Mouse (Mus musculus): ENCODE data around the gene Mast2. TPM values are rescaled to one million over a fixed set of nuclear protein-coding genes. Genes with fewer than 3 reads are reported as not detected.

Gene Mast2
- polyA plus RNA-seq (2014; fragmentation: Illumina TruSeq; extraction: RNeasy Lipid Tissue Mini Kit (QIAGEN cat#74804); ENCODE audit: low read depth, low replicate concordance): 19.0 TPM

GRCm38 (mm10) chr4:116464126-116464981, at the start of gene Mast2:
Gene Mast2 (minus strand): TSS chr4:116464183.

GRCm38 (mm10) chr4:116507425-116508218, 43.6 kb upstream of the Mast2 start, which contains the start of gene Ipp:
Gene Ipp (plus strand): TSS chr4:116507549.

Other genes starting within 250 kb of the Mast2 start
- gene Pik3r3, start 242.6 kb downstream of the Mast2 start, polyA plus RNA-seq (2014; fragmentation: Illumina TruSeq; extraction: RNeasy Lipid Tissue Mini Kit (QIAGEN cat#74804); ENCODE audit: low read depth, low replicate concordance): 37.9 TPM
- gene Ipp, start 43.4 kb upstream of the Mast2 start, polyA plus RNA-seq (2014; fragmentation: Illumina TruSeq; extraction: RNeasy Lipid Tissue Mini Kit (QIAGEN cat#74804); ENCODE audit: low read depth, low replicate concordance): 25.8 TPM
- gene Tmem69, start 91.8 kb upstream of the Mast2 start, polyA plus RNA-seq (2014; fragmentation: Illumina TruSeq; extraction: RNeasy Lipid Tissue Mini Kit (QIAGEN cat#74804); ENCODE audit: low read depth, low replicate concordance): 120 TPM
- gene Gpbp1l1, start 93.5 kb upstream of the Mast2 start, polyA plus RNA-seq (2014; fragmentation: Illumina TruSeq; extraction: RNeasy Lipid Tissue Mini Kit (QIAGEN cat#74804); ENCODE audit: low read depth, low replicate concordance): 83.8 TPM
- 4.5 TPM for gene Ccdc17, start 132.5 kb upstream of the Mast2 start, polyA plus RNA-seq (2014; fragmentation: Illumina TruSeq; extraction: RNeasy Lipid Tissue Mini Kit (QIAGEN cat#74804); ENCODE audit: low read depth, low replicate concordance)
- gene Nasp, start 163.8 kb upstream of the Mast2 start, polyA plus RNA-seq (2014; fragmentation: Illumina TruSeq; extraction: RNeasy Lipid Tissue Mini Kit (QIAGEN cat#74804); ENCODE audit: low read depth, low replicate concordance): 69.5 TPM
- gene Akr1a1, start 187.5 kb upstream of the Mast2 start, polyA plus RNA-seq (2014; fragmentation: Illumina TruSeq; extraction: RNeasy Lipid Tissue Mini Kit (QIAGEN cat#74804); ENCODE audit: low read depth, low replicate concordance): 960 TPM
- 4,921 TPM for gene Prdx1, start 221.4 kb upstream of the Mast2 start, polyA plus RNA-seq (2014; fragmentation: Illumina TruSeq; extraction: RNeasy Lipid Tissue Mini Kit (QIAGEN cat#74804); ENCODE audit: low read depth, low replicate concordance)
- 57.8 TPM for gene Mmachc, start 244.2 kb upstream of the Mast2 start, polyA plus RNA-seq (2014; fragmentation: Illumina TruSeq; extraction: RNeasy Lipid Tissue Mini Kit (QIAGEN cat#74804); ENCODE audit: low read depth, low replicate concordance)
- gene Ccdc163, start 244.3 kb upstream of the Mast2 start, polyA plus RNA-seq (2014; fragmentation: Illumina TruSeq; extraction: RNeasy Lipid Tissue Mini Kit (QIAGEN cat#74804); ENCODE audit: low read depth, low replicate concordance): 16.2 TPM